In the genomic region with DNA sequence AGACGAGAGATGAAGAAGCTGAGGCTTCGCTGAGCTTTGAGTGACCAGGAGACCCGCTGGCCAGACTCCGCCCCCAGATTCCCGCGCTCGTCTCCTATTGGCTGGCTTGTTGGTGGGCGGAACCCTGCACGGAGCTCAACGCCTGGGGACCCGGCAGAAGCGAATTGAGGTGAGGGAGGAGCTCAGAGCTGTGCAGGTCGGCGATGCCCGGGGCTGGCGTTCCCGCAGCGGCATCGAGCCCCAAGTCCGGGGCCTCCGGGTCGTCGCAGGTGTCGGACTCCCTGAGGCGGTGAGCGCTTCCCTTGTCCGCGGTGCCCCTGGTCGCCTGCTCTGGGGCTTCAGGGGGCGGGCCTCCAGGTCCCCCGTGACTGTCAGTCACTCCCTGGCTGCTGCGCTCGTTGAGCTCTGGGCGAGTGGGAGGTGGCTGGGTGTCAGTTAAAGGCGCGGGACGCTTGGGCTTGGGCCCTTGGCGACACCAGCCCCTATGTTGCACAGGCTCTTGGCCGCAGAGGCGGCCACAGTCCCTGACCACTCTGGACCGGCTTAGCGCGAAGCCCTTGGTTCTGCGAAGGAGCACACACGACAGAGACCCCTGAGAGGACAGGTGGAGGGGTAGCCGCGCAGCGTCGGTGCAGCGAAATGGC, we compare ENCODE assay signal across 7 mouse cellular contexts. TPM values are rescaled to one million over a fixed set of nuclear protein-coding genes. Genes with fewer than 3 reads are reported as not detected.
A peak's percentile ranks its signal among the peaks of the same experiment; 100 is the strongest.
DNase-seq lines count a peak whose midpoint lies in the region; ATAC-seq lines count a peak whose summit lies in the region.

Gene Zfp638, plus strand, starts transcription at position 156 of the 644 bp plus-strand sequence.

- WGBS in intestine, embryonic 16.5 days, result under 1% methylated on average over 50 of the region's 50 CpGs
- under 1% methylated on average over 50 of the region's 50 CpGs for WGBS in midbrain, embryonic 11.5 days

- H3K4me2 ChIP-seq in intestine, embryonic 16.5 days (ENCODE audit: low read depth, low read length), result peak within 1 kb of the TSS; percentile 100
- peak within 1 kb of the TSS; percentile 88 for H3K4me2 ChIP-seq in midbrain, embryonic 11.5 days

- H3K9me3 ChIP-seq in intestine, embryonic 16.5 days (ENCODE audit: control insufficient read depth, low read length), result no peaks in the 10 kb centered on the region
- no peaks in the 10 kb centered on the region for H3K9me3 ChIP-seq in midbrain, embryonic 11.5 days (ENCODE audit: control insufficient read depth, low read length)

- peak within 1 kb of the TSS; percentile 68 for H3K9ac ChIP-seq in intestine, embryonic 16.5 days (ENCODE audit: low read depth, low read length)
- peak within 1 kb of the TSS; percentile 63 for H3K9ac ChIP-seq in midbrain, embryonic 11.5 days (ENCODE audit: low read length)

- H3K4me1 ChIP-seq in intestine, embryonic 16.5 days (ENCODE audit: control insufficient read depth, insufficient read depth, low read length), result 0 out of 2 replicates have a peak, but pooled peaks cover 2% of the 10 kb centered on the region
- peaks cover 2% of the 10 kb centered on the region; the same call in 1 of the 2 replicates for H3K4me1 ChIP-seq in midbrain, embryonic 11.5 days (ENCODE audit: control insufficient read depth, insufficient read depth, low read length)

- H3K27me3 ChIP-seq in intestine, embryonic 16.5 days (replicated peaks; ENCODE audit: control insufficient read depth, insufficient read depth, low read length), result no peaks in the 10 kb centered on the region
- no peaks in the 10 kb centered on the region; the same call in 1 of the 2 replicates for H3K27me3 ChIP-seq in midbrain, embryonic 11.5 days (ENCODE audit: control insufficient read depth, insufficient read depth, low read length)

- peak; percentile 99 for ATAC-seq in intestine, embryonic 16.5 days
- ATAC-seq in midbrain, embryonic 11.5 days (ENCODE audit: low FRiP score), result peak; percentile 98

- peak; percentile 99 for DNase-seq in adrenal gland, adult 2 months
- peak; percentile 85 for DNase-seq in embryo, embryonic 11.5 days (ENCODE audit: low read depth, low spot score)
- peak; percentile 78 to 90 for DNase-seq in gastrocnemius, postnatal 4 days (ENCODE audit: low spot score in 2 of 2)
- peak; percentile 95 to 96 for DNase-seq in left cerebral cortex, postnatal 36 days (ENCODE audit: low spot score in 2 of 2)
- peak; percentile 100 for DNase-seq in midbrain, embryonic 11.5 days (ENCODE audit: low spot score, missing footprints)
- DNase-seq in skeletal muscle tissue, adult 2 months (ENCODE audit: low read depth, low spot score), result peak; percentile 79

- peak within 1 kb of the TSS; percentile 69 for H3K4me3 ChIP-seq in intestine, embryonic 16.5 days (ENCODE audit: low read length)
- H3K4me3 ChIP-seq in midbrain, embryonic 11.5 days (ENCODE audit: low read depth, low read length), result peak within 1 kb of the TSS; percentile 60

- intact Hi-C loops in left cerebral cortex, postnatal 36 days (cut with DNase I), result no loop called here

- no peaks in the 10 kb centered on the region for H3K36me3 ChIP-seq in intestine, embryonic 16.5 days (ENCODE audit: control insufficient read depth, insufficient read depth, low read length)
- H3K36me3 ChIP-seq in midbrain, embryonic 11.5 days (ENCODE audit: control insufficient read depth, insufficient read depth, low read length), result no peaks in the 10 kb centered on the region

- H3K27ac ChIP-seq in intestine, embryonic 16.5 days (ENCODE audit: low read length), result no peak within 1 kb of the TSS
- H3K27ac ChIP-seq in midbrain, embryonic 11.5 days (ENCODE audit: low read depth, low read length), result no peak within 1 kb of the TSS

RNA-seq across cellular contexts. Expression of gene Zfp638, which starts in this region (rescaled TPM):
- 100 to 1,000 TPM in 1 of 2 experiments, 10 to 100 TPM in 1; 82.6 to 118 TPM for total RNA-seq in adrenal gland, adult 2 months (2021)
- polyA plus RNA-seq in adrenal gland, adult 2 months (2012; rRNA removed), result 7.1 and 7.4 TPM in 2 replicates
- total RNA-seq in gastrocnemius, postnatal 4 days (2021), result 10 to 100 TPM; 61.7 to 82.4 TPM
- polyA plus RNA-seq in intestine, embryonic 16.5 days (2015; fragmentation: Nextera tagmentation; extraction: Ambion mirVana), result 34.4 and 34.7 TPM in 2 replicates
- 100 to 1,000 TPM; 114 to 154 TPM for total RNA-seq in left cerebral cortex, postnatal 36 days (2021)
- 102 and 120 TPM in 2 replicates for polyA plus RNA-seq in midbrain, embryonic 11.5 days (2014; fragmentation: Nextera tagmentation; extraction: Ambion mirVana)
